Mouse (Mus musculus): Measurements from ENCODE around the gene Wnk1.

Wnk1 gene

GRCm38 (mm10) chr6:119905461-119905860 is 133.0 kb downstream of the Wnk1 start:
- DNase-seq (ENCODE audit: low spot score in 2 of 2), result no peak

GRCm38 (mm10) chr6:119903081-119903789 is 135.2 kb downstream of the Wnk1 start:
- DNase-seq (ENCODE audit: low spot score in 2 of 2), result peak in 1 of 2 experiments; percentile 29

GRCm38 (mm10) chr6:119902204-119903080 is 136.0 kb downstream of the Wnk1 start, which contains the start of gene Rad52:
Rad52 (plus strand) TSS chr6:119902698.
- peak; percentile 91 to 92 for DNase-seq (ENCODE audit: low spot score in 2 of 2)

- DNase-seq (ENCODE audit: low spot score in 2 of 2), result no peak
Measured at GRCm38 (mm10) chr6:119892711-119893110, 145.8 kb downstream of the Wnk1 start.

GRCm38 (mm10) chr6:119883151-119883550 is 155.3 kb downstream of the Wnk1 start:
- no peak for DNase-seq (ENCODE audit: low spot score in 2 of 2)
